Mouse (Mus musculus): ENCODE data around the gene Gatd1.

DNA sequence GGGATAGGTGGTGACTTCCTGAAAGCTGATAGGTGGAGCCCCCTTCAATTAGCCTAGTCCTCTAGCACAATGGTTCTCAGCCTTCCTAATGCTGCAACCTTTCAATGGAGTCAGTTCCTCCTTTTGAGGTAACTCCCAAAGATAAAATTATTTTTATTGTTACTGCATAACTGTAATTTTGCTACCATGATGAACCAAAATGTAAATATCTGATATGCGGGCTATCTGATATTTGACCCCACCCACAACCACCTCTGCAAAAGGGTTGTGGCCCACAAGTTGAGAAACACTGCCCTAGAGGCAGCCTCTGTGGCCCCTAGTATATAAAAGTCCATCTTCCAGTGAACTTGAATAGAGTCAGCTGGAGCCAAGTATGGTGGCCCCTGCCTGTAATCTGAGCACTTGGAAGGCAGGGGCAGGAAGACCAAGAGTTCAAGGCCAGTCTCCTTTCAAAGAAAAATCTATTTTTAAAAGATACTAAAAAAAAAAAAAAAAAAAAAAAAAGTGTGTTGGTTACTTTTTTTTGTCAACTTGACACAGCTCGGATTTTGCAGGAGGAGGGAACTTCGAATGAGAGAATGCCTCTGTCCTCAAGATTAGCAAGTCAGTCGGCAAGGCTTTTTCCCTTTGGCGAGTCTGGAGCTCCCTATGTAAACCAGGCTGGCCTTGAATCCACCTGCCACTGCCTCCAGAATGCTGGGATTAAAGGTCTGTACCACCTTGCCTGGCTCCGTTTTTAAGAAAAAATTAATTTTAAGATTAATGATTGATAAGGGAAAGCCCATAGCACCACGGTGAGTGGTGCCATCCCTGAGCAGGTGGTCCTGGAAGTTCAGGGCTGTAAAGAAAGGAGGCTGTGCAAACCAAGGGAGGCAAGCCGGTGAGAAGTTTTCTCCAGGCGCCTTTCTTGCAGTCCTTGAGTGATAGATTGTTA lies 23.3 kb downstream of the Gatd1 start:
- TF ChIP-seq CTCF (IDR thresholded peaks at IDR 0.05; ENCODE audit: borderline replicate concordance, insufficient read depth, low read length) (no peak), POLR2A (IDR thresholded peaks at IDR 0.05; ENCODE audit: low read depth, low read length) (no peak)
